Mouse (Mus musculus): Measurements from ENCODE around the gene Set. TPM values are rescaled to one million over a fixed set of nuclear protein-coding genes. Genes with fewer than 3 reads are reported as not detected.
A peak's percentile ranks its signal among the peaks of the same experiment; 100 is the strongest.

The Set gene
- total and polyA plus RNA-seq, 2 experiments from 2014 or later = 149 to 334 TPM

DNA sequence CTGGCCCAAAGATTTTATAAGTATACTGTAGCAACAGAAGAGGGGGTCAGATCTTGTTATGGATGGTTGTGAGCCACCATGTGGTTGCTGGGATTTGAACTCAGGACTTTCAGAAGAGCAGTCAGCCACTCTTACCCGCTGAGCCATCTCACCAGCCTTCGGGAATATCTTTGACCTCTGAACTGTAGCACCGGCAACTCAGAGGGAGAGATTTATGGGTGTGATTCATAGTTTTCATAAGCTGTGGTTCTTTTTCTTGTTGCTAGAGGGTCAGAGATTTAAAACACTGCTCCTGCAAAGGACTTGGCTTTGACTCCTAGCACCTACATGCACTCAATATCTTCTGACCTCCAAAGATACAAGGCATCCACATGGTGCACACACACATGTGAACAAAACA lies 18.4 kb downstream of the Set start:
- no peak for ATAC-seq
- no peak for TF ChIP-seq CTCF (IDR thresholded peaks at IDR 0.05; ENCODE audit: low read depth)

DNA sequence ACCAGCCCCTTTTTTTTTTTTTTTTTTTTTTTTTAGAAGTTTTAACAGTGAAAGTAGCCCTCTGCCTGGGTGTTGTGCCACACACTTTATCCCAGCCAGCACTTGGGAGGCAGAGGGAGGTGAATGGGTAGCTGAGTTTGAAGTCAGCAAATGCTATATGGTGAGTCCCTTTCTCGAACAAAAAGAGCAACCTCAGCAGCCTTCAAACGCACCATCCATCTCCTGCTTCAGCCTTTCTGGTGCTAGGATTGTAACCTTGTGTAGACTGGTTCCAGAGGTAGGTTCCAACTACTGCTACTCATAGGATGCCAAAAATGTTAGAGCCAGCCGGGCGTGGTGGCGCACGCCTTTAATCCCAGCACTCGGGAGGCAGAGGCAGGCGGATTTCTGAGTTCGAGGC lies 19.3 kb downstream of the Set start:
- no peak overlapping the region for H3K27ac ChIP-seq
- H3K9me3 ChIP-seq (ENCODE audit: low read length) = no peaks in the 10 kb centered on the region
- no peak overlapping the region for H3K4me2 ChIP-seq (ENCODE audit: low read depth, low read length)
- DNase-seq (ENCODE audit: low spot score) = no peak
- 0 out of 2 replicates have a peak, but pooled peaks cover 6% of the 10 kb centered on the region for H3K36me3 ChIP-seq (ENCODE audit: insufficient read depth, low read length)
- no peaks in the 10 kb centered on the region for H3K4me1 ChIP-seq (ENCODE audit: insufficient read depth, low read length)
- no peak for ATAC-seq
- H3K9ac ChIP-seq (replicated peaks; ENCODE audit: low read length) = no peak overlapping the region
- TF ChIP-seq CTCF (IDR thresholded peaks at IDR 0.05; ENCODE audit: low read depth) = no peak
- no peak overlapping the region for H3K4me3 ChIP-seq (ENCODE audit: low read length)
- WGBS = 91% methylated on average over 9 of the region's 9 CpGs
- H3K27me3 ChIP-seq (ENCODE audit: insufficient read depth, low read length) = no peaks in the 10 kb centered on the region

More for the DNA sequence above, 18.4 kb downstream of the Set start:
- Histone ChIP-seq H3K9ac (replicated peaks; ENCODE audit: low read length) (no peak overlapping the region), H3K27me3 (ENCODE audit: insufficient read depth, low read length) (no peaks in the 10 kb centered on the region), H3K4me2 (ENCODE audit: low read depth, low read length) (no peak overlapping the region), H3K4me3 (ENCODE audit: low read length) (no peak overlapping the region), H3K9me3 (ENCODE audit: low read length) (no peaks in the 10 kb centered on the region), H3K4me1 (ENCODE audit: insufficient read depth, low read length) (no peaks in the 10 kb centered on the region), H3K36me3 (ENCODE audit: insufficient read depth, low read length) (peaks cover 7% of the 10 kb centered on the region; the same call in 1 of the 2 replicates), H3K27ac (no peak overlapping the region)
- DNase-seq (ENCODE audit: low spot score) = no peak
- 83% methylated on average over 3 of the region's 3 CpGs for WGBS

DNA sequence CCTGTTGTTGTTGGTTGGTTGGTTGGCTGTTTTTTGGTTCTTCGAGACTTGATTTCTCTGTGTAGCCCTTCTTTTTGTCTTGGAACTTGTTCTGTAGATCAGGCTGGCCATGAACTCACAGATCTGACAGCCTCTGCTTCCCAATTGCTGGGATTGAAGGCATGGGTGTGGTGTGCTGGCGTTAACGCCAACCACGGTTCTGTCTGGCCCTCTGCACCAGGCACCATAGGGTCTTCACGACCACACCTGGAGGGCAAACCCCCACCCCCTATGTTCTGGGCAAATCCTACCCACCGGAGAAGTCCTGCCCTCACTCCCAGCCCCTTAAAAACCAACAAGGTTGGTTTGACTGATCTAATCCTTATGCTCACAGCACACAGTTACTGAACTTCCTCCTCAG lies 19.8 kb downstream of the Set start:
- H3K4me3 ChIP-seq (ENCODE audit: low read length) = peak overlapping the region; percentile 40; the same call in 1 of the 2 replicates
- no peaks in the 10 kb centered on the region for H3K4me1 ChIP-seq (ENCODE audit: insufficient read depth, low read length)
- H3K4me2 ChIP-seq (ENCODE audit: low read depth, low read length) = peak overlapping the region; percentile 85
- ATAC-seq (peak; percentile 48), DNase-seq (ENCODE audit: low spot score) (no peak)
- H3K9me3 ChIP-seq (ENCODE audit: low read length) = no peaks in the 10 kb centered on the region
- H3K36me3 ChIP-seq (ENCODE audit: insufficient read depth, low read length) = 0 out of 2 replicates have a peak, but pooled peaks cover 6% of the 10 kb centered on the region
- TF ChIP-seq CTCF (IDR thresholded peaks at IDR 0.05; ENCODE audit: low read depth) = no peak
- no peak overlapping the region for H3K27ac ChIP-seq
- H3K27me3 ChIP-seq (ENCODE audit: insufficient read depth, low read length) = no peaks in the 10 kb centered on the region
- WGBS = 70% methylated on average over 6 of the region's 6 CpGs
- H3K9ac ChIP-seq (replicated peaks; ENCODE audit: low read length) = no peak overlapping the region

DNA sequence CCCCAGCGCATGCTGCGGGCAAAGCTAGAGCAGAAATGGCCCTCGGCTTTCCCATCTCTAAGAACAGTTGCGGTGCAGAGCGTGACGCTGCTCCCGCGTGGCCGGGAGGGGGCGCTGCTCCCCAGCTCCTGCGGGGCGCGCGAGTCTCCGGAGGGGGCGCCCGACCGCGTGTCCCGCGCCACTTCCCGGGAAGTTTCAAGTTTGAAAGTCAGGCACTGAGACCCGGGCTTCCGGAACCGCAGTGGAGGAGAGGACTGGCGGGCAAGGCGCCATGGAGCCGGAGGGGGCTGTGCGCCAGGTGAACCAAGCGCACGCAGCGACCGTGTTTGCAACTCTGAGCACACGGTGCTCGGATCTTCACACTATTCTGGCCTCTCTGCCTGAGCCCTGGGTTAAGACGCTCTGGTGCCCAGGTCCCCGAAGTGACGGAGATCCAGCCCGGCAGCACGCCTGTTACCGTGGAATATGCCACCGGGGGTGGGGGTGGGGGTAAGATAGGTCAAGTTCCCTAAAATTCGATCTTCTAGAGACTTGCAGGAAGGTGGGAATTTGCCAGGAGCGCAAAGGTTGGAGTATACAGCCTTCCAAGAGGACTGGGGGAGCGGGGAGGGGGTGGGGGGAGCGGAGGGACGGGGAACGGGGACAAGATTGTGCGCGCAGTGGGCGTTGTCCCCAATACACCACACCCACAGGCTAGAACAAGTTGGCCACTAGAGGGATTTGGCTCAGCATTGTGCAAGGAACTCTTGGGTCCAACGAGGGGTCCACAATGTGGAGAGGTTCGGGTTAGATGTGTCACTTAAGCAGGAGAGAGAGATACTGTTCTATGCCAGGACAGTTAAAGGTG lies 20.5 kb downstream of the Set start, which contains the start of gene Pkn3:
TSS of gene Pkn3 (plus strand) at position 183 of the 847 bp plus-strand sequence.
- Histone ChIP-seq H3K4me3 (ENCODE audit: low read length) (peak within 1 kb of the TSS; percentile 40), H3K4me2 (ENCODE audit: low read depth, low read length) (peak within 1 kb of the TSS; percentile 85), H3K9me3 (ENCODE audit: low read length) (no peaks in the 10 kb centered on the region), H3K27me3 (ENCODE audit: insufficient read depth, low read length) (no peaks in the 10 kb centered on the region), H3K27ac (0 out of 2 replicates have a peak within 1 kb of the TSS, but pooled peaks have one; percentile 16), H3K36me3 (ENCODE audit: insufficient read depth, low read length) (0 out of 2 replicates have a peak, but pooled peaks cover 3% of the 10 kb centered on the region), H3K9ac (replicated peaks; ENCODE audit: low read length) (0 out of 2 replicates have a peak within 1 kb of the TSS, but pooled peaks have one; percentile 7), H3K4me1 (ENCODE audit: insufficient read depth, low read length) (no peaks in the 10 kb centered on the region)
- DNase-seq (ENCODE audit: low spot score) = peak; percentile 92
- peak; percentile 82 for TF ChIP-seq CTCF (IDR thresholded peaks at IDR 0.05; ENCODE audit: low read depth)
- peak; percentile 85 for ATAC-seq
- under 1% methylated on average over 53 of the region's 53 CpGs for WGBS

DNA sequence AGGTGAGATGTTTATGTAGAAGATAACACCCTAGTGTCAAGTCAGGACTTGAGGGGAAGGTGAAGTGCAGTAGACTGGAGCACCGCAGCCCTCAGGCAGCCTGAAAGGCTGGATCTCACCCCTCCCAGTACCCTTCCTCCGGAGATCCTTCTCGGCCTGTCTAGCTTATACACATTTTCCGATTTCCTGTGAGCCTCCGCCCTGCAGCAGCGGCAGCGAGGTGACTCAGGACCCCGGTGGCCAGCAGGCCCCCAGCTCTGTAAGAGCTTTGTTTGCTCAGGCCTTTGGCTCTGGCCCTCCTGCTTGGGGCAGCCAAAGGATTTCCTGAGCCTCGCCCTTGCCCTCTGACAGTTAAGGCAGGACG lies 21.2 kb downstream of the Set start:
- H3K9ac ChIP-seq (replicated peaks; ENCODE audit: low read length) = no peak overlapping the region

DNA sequence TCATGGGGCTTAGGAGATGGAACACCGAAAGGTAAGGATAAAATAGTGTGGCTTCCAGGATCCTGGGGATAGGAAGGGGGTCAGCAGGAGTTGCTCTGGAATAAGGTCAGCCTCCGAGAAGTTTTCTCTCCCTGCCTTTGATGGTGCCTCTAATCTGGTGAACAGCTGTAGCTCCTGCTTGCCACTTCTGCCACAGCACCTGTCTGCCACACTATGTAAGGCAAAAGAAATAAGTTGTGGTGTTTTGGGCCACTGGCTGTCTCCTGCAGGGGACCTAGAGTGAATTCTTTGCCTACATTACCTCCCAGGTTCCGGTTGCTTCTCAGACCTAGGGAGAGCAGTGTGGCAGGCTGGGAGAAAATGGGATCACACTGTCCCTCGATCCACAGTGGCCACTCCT lies 21.6 kb downstream of the Set start:
- ATAC-seq (no peak), DNase-seq (ENCODE audit: low spot score) (no peak)
- no peaks in the 10 kb centered on the region for H3K36me3 ChIP-seq (ENCODE audit: insufficient read depth, low read length)
- no peak overlapping the region for H3K4me3 ChIP-seq (ENCODE audit: low read length)
- TF ChIP-seq CTCF (IDR thresholded peaks at IDR 0.05; ENCODE audit: low read depth) = no peak
- no peak overlapping the region for H3K4me2 ChIP-seq (ENCODE audit: low read depth, low read length)
- H3K9me3 ChIP-seq (ENCODE audit: low read length) = no peaks in the 10 kb centered on the region
- H3K4me1 ChIP-seq (ENCODE audit: insufficient read depth, low read length) = no peaks in the 10 kb centered on the region
- H3K9ac ChIP-seq (replicated peaks; ENCODE audit: low read length) = no peak overlapping the region
- H3K27ac ChIP-seq = no peak overlapping the region
- WGBS = 81% methylated on average over 4 of the region's 4 CpGs
- H3K27me3 ChIP-seq (ENCODE audit: insufficient read depth, low read length) = no peaks in the 10 kb centered on the region

More for the DNA sequence above, 21.2 kb downstream of the Set start:
- Histone ChIP-seq H3K27me3 (ENCODE audit: insufficient read depth, low read length) (no peaks in the 10 kb centered on the region), H3K27ac (no peak overlapping the region), H3K4me1 (ENCODE audit: insufficient read depth, low read length) (no peaks in the 10 kb centered on the region), H3K36me3 (ENCODE audit: insufficient read depth, low read length) (no peaks in the 10 kb centered on the region), H3K9me3 (ENCODE audit: low read length) (no peaks in the 10 kb centered on the region), H3K4me3 (ENCODE audit: low read length) (no peak overlapping the region; the same call in 1 of the 2 replicates), H3K4me2 (ENCODE audit: low read depth, low read length) (peak overlapping the region; percentile 85)
- WGBS = 39% methylated on average over 10 of the region's 10 CpGs
- no peak for TF ChIP-seq CTCF (IDR thresholded peaks at IDR 0.05; ENCODE audit: low read depth)
- DNase-seq (ENCODE audit: low spot score) = no peak
- peak; percentile 30 for ATAC-seq

Measured in hindbrain, postnatal 0 days (tissue).